Mouse (Mus musculus): ENCODE measurements around the gene Stx17.
A peak's percentile ranks its signal among the peaks of the same experiment; 100 is the strongest.

Gene Stx17

GRCm38 (mm10) chr4:48124773-48125469 is at the start of gene Stx17:
Gene Stx17 (plus strand): TSS chr4:48124915.
- peak; percentile 93 for DNase-seq (ENCODE audit: low read depth)

GRCm38 (mm10) chr4:48076693-48077471 is 47.8 kb upstream of the Stx17 start:
- DNase-seq (ENCODE audit: low read depth) = peak; percentile 44

DNA sequence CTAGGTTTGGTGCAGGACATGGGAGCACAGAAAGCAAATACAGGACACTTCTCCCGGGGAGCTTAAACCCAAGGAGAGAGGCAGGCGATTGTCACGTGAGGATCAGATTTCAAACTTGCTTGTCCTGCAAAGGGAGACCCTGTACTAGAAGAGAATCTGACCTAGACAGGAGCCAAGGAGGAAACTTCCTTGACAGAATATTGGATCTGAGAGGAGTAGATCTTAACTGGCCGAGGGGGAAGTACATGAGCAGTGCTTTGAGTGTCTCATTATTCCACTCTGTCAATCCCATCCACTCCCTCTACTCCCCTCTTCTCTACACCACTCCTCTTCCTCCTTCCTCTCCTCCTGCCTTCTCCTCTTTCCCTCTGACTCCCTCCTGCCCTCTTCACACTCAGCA is 46.5 kb upstream of the Stx17 start:
- no peak for DNase-seq (ENCODE audit: low read depth)

DNA sequence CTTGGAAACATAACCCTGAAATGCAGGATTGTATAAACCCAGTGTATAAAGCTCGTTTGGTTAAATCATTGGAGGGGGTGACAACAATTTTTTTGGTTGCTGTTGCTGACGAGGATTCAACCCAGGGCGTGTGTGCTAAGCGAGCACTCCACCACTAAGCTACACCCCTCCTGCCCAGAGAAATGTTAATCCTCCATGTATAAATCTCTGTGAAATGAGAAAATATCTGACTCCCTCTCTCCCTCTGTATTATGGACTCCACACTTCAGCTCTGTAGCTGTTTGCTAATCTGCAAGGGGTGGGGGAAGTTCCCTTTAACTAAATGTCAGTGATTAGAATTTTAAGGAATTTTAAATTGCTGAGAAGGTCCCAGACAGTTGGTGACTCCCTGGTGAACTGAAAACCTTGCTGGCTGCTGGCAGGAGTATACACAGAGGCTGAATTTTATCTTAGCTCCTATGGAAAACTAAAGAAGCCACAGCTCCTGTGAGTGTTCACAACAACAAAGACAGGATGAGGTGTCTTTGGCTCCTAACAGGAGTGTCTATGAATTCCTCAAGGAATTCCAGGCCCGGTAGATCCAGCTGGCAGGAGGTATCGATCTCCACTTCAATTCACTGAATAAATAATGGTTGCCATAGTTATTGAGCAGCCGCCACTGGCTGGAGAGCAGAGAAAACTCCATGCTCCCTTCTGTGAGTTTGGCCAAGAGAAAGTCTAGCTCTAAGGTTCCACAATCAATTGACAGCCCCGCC is 45.3 kb upstream of the Stx17 start:
- DNase-seq (ENCODE audit: low read depth) = no peak

DNA sequence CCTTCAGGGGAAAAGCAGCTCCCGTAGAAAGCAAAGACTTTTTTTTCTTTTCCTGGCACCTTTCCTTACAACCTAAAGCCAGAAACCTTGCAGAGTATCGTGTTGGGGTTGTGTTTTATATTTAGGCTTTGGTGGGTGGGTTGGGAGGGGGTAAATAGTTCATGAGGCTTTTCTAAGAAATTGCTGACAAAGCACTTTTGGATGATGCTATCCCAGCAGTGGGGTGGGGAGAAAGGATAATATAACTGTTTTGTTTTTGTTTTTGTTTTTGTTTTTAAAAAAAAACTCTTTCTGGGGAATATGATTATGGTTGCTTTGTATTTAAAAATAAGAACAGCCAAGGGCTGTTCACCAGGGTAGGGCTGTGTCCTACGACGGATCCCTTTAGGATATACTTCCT is 41.3 kb upstream of the Stx17 start:
- no peak for DNase-seq (ENCODE audit: low read depth)

DNA sequence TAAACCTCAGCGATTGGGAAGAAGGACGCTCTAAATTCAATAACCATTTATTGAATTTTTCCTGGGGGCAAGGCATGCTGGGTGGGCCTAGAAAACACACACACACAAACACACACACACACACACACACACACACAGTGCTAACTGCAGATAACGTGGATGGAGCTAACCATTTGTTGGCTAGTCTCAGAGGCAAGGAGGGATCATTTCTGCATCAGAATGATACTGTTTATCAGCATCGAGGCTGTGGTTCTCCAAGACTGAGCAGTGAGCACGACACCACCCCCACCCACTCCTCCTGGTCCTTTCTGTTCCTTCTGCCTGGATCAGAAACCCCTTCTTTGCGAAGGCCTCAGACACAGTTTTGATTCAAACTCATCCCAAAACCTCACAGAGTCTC is 38.1 kb upstream of the Stx17 start:
- no peak for DNase-seq (ENCODE audit: low read depth)

- no peak for DNase-seq (ENCODE audit: low read depth)
These were observed 37.2 kb upstream of the Stx17 start for GRCm38 (mm10) chr4:48087497-48087896.

DNA sequence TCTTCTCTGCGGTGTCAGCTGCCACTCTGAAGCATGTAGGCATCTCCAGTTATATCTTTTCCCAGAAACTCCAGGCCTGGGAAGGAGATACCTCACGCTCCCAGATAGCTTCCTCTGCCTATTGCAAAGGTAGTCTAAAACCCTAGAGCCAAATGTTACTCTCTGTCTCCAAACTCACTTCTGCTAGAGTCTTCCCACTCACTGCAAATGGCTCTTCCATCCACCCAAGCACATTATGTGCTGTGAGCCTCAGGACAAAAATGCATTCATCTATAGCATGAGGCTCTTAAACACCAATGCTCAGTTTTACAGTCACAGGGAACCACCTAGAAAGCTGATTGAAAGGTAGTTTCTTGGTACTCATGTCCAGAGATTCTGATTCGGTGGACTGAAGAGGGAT is 31.5 kb upstream of the Stx17 start:
- DNase-seq (ENCODE audit: low read depth) = no peak

DNA sequence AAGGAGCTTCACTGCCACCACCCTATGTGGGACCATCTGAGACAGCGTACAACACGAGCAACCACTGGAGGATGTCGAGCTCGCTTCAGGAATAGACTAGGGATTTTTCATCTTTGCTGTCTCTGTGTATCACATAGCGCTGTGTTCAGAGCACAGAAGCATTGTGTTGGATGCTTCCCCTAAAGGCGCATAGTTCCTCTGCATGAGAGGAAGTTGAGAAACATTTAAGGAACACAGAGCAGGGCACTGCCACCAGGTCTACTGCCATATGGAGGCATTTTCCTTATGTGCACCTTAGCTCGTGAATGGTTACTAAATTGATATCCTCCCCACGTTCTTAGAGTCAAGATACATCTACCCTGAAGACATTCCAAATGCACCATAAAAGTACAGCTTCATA is 24.5 kb upstream of the Stx17 start:
- no peak for DNase-seq (ENCODE audit: low read depth)

GRCm38 (mm10) chr4:48101981-48102380 is 22.7 kb upstream of the Stx17 start:
- no peak for DNase-seq (ENCODE audit: low read depth)

GRCm38 (mm10) chr4:48105387-48105786 is 19.3 kb upstream of the Stx17 start:
- no peak for DNase-seq (ENCODE audit: low read depth)

DNA sequence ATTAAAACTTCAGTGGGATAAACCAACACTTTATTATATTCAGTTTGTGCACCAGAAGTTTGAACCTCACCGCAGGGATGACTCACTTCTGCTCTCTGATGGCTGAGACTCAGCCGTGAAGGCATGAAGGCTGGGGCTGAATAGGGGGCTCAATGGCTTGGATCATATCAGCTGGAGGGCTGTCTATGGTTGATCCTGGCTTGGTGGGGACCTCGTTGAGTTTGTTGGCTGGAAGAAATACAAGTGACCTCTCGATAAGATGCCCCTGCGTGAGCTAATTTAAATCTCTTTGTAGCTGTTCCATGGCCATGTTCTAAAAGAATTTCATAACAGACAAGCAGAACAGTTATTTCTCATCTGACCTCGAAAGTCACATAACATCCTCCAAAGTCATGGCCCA is 17.6 kb upstream of the Stx17 start:
- no peak for DNase-seq (ENCODE audit: low read depth)

GRCm38 (mm10) chr4:48108591-48108990 is 16.1 kb upstream of the Stx17 start:
- no peak for DNase-seq (ENCODE audit: low read depth)

GRCm38 (mm10) chr4:48110331-48110730 is 14.4 kb upstream of the Stx17 start:
- DNase-seq (ENCODE audit: low read depth) = no peak

DNA sequence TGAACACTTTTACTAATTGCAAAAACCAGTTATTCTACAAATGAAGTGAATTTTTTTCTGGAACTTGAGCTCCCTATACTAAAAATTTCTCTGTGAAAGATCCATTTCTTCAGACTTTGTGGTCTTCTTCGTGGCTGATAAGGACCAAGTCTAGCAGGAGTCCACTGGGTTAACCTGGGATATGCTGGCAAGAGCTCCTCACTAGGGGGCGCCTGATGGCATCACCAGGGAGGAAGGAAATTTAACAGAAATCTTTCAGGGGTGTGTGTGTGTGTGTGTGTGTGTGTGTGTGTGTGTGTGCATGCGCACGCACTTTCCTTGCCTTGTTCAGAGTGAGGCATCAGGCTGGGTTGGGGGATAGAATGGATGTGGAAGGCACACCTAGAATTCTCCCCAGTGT is 8.5 kb upstream of the Stx17 start:
- peak; percentile 70 for DNase-seq (ENCODE audit: low read depth)

DNA sequence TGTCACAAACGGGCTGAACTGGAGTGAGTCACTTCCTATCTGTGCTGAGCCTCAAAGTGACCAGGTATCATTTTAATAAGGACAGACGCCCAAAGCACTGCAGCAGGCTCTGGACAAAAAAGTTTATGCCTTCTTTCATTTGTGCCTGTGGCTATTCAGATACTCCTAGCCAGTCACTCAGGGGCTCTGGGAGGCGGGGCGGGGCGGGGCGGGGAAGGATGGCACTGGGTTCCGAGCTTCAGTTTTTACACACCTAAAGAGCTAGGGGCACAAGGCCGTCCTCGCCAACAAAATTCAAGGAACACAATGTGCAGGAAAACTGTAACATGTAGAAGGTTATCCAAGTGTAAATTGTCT is 321 bp upstream of the Stx17 start:
- no peak for DNase-seq (ENCODE audit: low read depth)

GRCm38 (mm10) chr4:48130314-48130713 is 5.6 kb downstream of the Stx17 start:
- DNase-seq (ENCODE audit: low read depth) = no peak

GRCm38 (mm10) chr4:48131606-48132005 is 6.9 kb downstream of the Stx17 start:
- DNase-seq (ENCODE audit: low read depth) = no peak

- no peak for DNase-seq (ENCODE audit: low read depth)
These were observed 8.0 kb downstream of the Stx17 start for GRCm38 (mm10) chr4:48132721-48133120.

GRCm38 (mm10) chr4:48149492-48149891 is 24.8 kb downstream of the Stx17 start:
- no peak for DNase-seq (ENCODE audit: low read depth)

DNA sequence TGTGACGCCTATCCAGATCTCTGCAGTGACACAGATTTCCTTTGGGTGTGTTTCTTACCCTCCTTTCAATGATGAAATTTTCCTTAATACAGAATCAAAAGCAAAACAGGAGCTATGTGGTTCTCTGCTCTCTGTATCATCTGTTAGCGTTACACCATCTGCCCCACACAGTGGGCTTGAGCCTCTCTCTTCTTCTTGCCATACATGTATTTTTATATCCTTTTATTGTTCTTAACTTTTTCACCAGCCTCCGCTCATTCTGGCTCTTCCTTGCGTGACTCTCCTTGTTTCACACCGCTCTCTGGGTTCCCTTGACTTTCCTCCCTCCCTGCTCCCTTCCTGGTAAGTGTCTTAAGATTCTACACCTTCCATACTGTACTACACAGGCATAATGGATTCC is 28.5 kb downstream of the Stx17 start:
- DNase-seq (ENCODE audit: low read depth) = no peak

DNA sequence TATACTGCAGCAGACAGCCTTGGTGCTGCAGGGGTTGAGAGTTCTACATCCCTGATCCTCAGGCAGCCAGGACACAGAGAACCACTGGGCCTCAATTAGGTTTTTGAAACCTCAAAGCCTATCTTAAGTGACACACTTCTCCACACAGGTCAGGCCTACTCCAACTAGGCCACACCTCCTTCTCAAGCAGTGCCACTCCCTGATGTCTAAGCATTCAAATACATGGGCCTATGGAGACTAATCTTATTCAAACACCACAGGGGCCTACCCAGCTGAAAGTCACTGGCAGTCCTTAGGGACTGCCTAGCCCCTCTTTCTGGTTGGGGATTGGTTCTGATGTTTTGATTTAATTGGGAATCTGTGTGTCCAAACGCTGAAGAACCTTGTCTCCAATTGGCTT is 31.1 kb downstream of the Stx17 start:
- DNase-seq (ENCODE audit: low read depth) = no peak

- DNase-seq (ENCODE audit: low read depth) = no peak
These were observed 35.7 kb downstream of the Stx17 start for GRCm38 (mm10) chr4:48160386-48160785.
